Mouse (Mus musculus): ENCODE measurements at regions not wholly inside any gene's neighbourhood (a gene's known extent, or its start where the extent isn't known, plus 50 kb on each side); places are given as distances from the start of the nearest gene placed in this dataset.

DNA sequence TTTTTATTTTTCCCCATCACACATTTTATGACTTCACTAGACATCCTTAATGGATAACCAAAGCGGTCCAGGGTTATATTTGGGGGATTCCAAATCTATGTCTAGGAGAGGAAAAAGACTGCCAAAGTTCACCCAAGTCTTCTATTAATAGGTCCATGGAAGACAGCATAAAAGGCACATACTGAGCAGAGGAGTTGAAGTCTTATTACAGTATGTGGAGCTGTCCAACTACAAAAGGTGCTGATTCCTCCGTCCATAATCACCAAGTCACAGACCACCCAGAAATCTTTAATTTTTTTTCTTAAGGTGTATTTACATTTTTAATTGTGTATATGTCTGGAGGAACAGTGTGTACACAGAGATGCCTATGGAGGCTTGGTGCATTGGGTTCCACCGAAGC lies 166.3 kb downstream of the Minar1 start:
- TF ChIP-seq POLR2A (IDR thresholded peaks at IDR 0.05; ENCODE audit: borderline replicate concordance, low read depth, low read length): no peak
- no peak for TF ChIP-seq CTCF (IDR thresholded peaks at IDR 0.05; ENCODE audit: low read depth, low read length)
- H3K4me3 ChIP-seq (ENCODE audit: insufficient read depth, low read length): no peak overlapping the region

DNA sequence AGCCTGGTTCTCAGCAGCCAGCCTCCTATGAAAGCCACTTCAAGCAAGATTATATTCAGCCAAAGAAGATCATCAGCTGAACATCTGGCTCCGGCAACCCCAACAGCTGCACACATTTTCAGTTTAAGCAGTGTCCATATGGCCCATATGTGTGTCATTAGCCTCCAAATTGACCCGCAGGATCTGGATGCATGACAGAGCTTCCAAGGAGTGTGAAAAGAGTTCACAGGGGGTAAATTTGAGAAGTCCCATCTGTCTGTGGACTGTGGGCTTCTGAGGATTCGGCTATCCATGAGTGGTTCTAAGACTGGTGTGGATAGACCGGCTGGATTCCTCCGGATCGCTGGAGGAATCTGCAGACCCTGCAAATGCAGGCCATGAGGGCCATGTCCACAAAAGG lies 173.3 kb downstream of the Minar1 start:
- no peaks in the 10 kb centered on the region for H3K4me1 ChIP-seq (ENCODE audit: control insufficient read depth, insufficient read depth, low read length)
- no peak for TF ChIP-seq POLR2A (IDR thresholded peaks at IDR 0.05; ENCODE audit: borderline replicate concordance, low read depth, low read length)
- no peak for TF ChIP-seq CTCF (IDR thresholded peaks at IDR 0.05; ENCODE audit: low read depth, low read length)
- no peak overlapping the region for H3K4me3 ChIP-seq (ENCODE audit: insufficient read depth, low read length)
- no peak overlapping the region for H3K27ac ChIP-seq (ENCODE audit: insufficient read depth, low read depth, low read length)

More for the DNA sequence above, 166.3 kb downstream of the Minar1 start:
- H3K27ac ChIP-seq (ENCODE audit: insufficient read depth, low read depth, low read length): no peak overlapping the region
- no peaks in the 10 kb centered on the region for H3K4me1 ChIP-seq (ENCODE audit: control insufficient read depth, insufficient read depth, low read length)

Data from bone marrow macrophage, adult 2 months (primary cell).